Mouse (Mus musculus) midbrain, embryonic 13.5 days (tissue): ENCODE results near the gene Slc35a3. TPM values are rescaled to one million over a fixed set of nuclear protein-coding genes. Genes with fewer than 3 reads are reported as not detected.
A peak's percentile ranks its signal among the peaks of the same experiment; 100 is the strongest.
"Not testable (repeated sequence)": the region's sequence is repeated elsewhere in the genome, so short reads cannot be mapped to it uniquely, and the experiment has no call there.

Source experiments
- ATAC-seq: fragments of 200-750 bp; cut with Nextera tagmentation; 2 replicates; pipeline ENCODE4 v1.8.0; 2017; ENCODE audit warnings: mild to moderate bottlenecking, moderate TSS enrichment, moderate library complexity
- H3K27ac ChIP-seq: fragments of 300-500 bp; sonication (generic); 2 replicates; pipeline ENCODE4 v1.5.1; 2015; ENCODE audit warnings: inconsistent platforms, mild to moderate bottlenecking, moderate library complexity
- H3K27me3 ChIP-seq: fragments of 300-500 bp; sonication (generic); 2 replicates; pipeline ENCODE4 v1.6.1; 2015; ENCODE audit warnings: mild to moderate bottlenecking, inconsistent platforms
- H3K36me3 ChIP-seq: fragments of 300-500 bp; sonication (generic); 2 replicates; pipeline ENCODE4 v1.6.1; 2015; ENCODE audit warnings: mild to moderate bottlenecking, inconsistent platforms
- H3K4me1 ChIP-seq: fragments of 300-500 bp; sonication (generic); replicated peaks from 2 replicates; pipeline ENCODE4 v1.6.1; 2015; ENCODE audit warnings: inconsistent platforms
- H3K4me2 ChIP-seq: fragments of 300-500 bp; sonication (generic); replicated peaks from 2 replicates; pipeline ENCODE4 v1.6.1; 2015; ENCODE audit warnings: moderate library complexity, mild to moderate bottlenecking, inconsistent platforms
- H3K4me3 ChIP-seq: fragments of 300-500 bp; sonication (generic); replicated peaks from 2 replicates; pipeline ENCODE4 v1.5.1; 2015; ENCODE audit warnings: mild to moderate bottlenecking, inconsistent platforms
- H3K9ac ChIP-seq: fragments of 300-500 bp; sonication (generic); replicated peaks from 2 replicates; pipeline ENCODE4 v1.6.1; 2015; ENCODE audit warnings: mild to moderate bottlenecking, inconsistent platforms
- H3K9me3 ChIP-seq: fragments of 300-500 bp; sonication (generic); 2 replicates; pipeline ENCODE4 v1.6.1; 2016; ENCODE audit warnings: mild to moderate bottlenecking, inconsistent platforms
- WGBS: fragments of 180-500 bp; shearing (Covaris S2); methylation state at CpG from one replicate; pipeline ENCODE4 v1.1.7; 2015; 5-methylcytosine and 5-hydroxymethylcytosine counted together
- polyA plus RNA-seq: library from polyadenylated mRNA; unstranded; fragments of >200 nt; fragmentation: Nextera tagmentation; extraction: Ambion mirVana; gene quantifications from 2 replicates; pipeline ENCODE4 v1.2.1, GENCODE M21; 2015

Gene Slc35a3
- polyA plus RNA-seq, 1 experiment from 2014 or later, result 7.2 TPM

DNA sequence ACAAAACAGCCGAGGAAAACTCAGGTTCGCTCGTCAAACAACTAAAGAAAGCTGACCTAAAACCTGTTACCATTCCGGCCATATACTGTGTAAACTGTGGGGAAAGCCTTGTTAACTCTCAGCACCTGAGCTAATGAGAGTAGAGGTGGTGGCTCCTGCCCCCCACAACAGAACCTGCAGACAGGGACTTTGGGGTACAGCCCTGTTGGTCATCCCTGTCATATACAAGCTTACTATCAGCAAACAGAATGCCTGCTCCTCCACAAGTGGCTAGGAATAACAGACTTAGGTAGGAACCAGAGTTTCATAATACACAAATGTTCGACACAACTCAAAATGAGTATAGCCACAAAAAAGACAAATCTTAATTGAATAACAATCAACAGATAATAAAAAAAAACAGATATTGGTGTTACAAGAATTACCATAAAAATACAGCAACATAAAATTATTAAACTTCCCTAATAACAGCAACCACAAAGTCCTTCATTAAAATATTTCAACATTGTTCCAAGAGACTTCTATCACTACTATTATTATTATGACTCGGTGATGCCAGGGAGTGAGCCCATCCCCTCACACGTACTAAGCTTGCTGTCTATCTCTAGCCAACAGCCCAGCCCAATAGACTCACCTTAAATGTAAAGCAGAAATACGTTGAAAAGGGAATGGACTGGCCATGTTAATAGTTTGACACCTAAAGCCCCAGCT is 17.5 kb downstream of the Slc35a3 start:
- no peak for ATAC-seq
- Histone ChIP-seq H3K27ac (no peak overlapping the region), H3K36me3 (no peaks in the 10 kb centered on the region), H3K9me3 (no peaks in the 10 kb centered on the region), H3K4me2 (no peak overlapping the region), H3K9ac (no peak overlapping the region), H3K4me3 (no peak overlapping the region), H3K27me3 (no peaks in the 10 kb centered on the region), H3K4me1 (no peaks in the 10 kb centered on the region)
- WGBS, result 91% methylated on average over 8 of the region's 8 CpGs

DNA sequence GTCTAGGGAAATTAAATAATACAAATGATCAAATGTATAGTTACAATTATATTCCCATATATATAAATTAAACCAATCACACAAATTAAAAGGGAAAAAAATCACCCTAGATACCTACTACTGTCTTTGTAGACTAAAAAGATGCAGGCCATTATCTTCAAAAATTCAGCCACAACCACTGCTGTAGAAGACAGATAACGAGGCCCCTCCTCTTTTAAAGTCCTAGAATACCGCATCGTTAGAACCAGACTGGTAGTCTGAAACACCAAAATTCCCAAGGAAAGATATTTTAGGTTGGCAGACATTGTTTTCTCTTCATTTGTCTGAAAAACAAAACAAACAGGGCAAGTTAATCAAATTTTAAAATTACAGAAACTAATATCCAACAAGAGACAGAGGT is 18.3 kb downstream of the Slc35a3 start:
- 87% methylated on average over 3 of the region's 3 CpGs for WGBS
- no peak overlapping the region for H3K4me2 ChIP-seq
- no peaks in the 10 kb centered on the region for H3K4me1 ChIP-seq
- H3K9ac ChIP-seq, result no peak overlapping the region
- no peak overlapping the region for H3K4me3 ChIP-seq
- no peaks in the 10 kb centered on the region for H3K36me3 ChIP-seq
- H3K27ac ChIP-seq, result no peak overlapping the region
- no peaks in the 10 kb centered on the region for H3K9me3 ChIP-seq
- ATAC-seq, result no peak
- no peaks in the 10 kb centered on the region for H3K27me3 ChIP-seq

DNA sequence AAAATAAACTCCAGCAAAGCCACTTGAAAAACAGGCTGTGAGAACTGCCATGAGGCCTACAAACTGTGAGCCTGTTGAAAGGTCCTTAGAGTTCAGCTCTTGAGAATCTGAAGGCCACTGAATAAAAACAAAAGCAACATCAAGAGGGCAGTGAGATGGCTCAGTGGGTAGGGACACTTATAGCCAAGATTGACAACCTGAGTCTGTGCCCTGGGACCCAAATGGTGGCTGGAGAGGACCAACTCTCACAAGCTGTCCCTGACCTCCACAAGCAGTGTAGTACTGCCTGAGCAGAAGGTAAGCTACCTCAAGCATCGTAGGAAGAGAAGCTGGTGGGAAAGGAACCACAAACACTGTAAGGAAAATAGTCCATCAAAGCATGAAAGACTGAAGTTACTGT is 31.5 kb downstream of the Slc35a3 start, which contains the start of gene Gm43191:
TSS of gene Gm43191 (minus strand) at position 101 of the 400 bp plus-strand sequence.
- no peak for ATAC-seq
- no peak within 1 kb of the TSS for H3K4me2 ChIP-seq
- no peaks in the 10 kb centered on the region for H3K4me1 ChIP-seq
- H3K9ac ChIP-seq, result no peak within 1 kb of the TSS
- WGBS, result 93% methylated on average over 1 of the region's 1 CpGs
- no peaks in the 10 kb centered on the region for H3K27me3 ChIP-seq
- no peak within 1 kb of the TSS for H3K27ac ChIP-seq
- 0 out of 2 replicates have a peak, but pooled peaks cover 6% of the 10 kb centered on the region for H3K36me3 ChIP-seq
- no peak within 1 kb of the TSS for H3K4me3 ChIP-seq
- no peaks in the 10 kb centered on the region for H3K9me3 ChIP-seq

DNA sequence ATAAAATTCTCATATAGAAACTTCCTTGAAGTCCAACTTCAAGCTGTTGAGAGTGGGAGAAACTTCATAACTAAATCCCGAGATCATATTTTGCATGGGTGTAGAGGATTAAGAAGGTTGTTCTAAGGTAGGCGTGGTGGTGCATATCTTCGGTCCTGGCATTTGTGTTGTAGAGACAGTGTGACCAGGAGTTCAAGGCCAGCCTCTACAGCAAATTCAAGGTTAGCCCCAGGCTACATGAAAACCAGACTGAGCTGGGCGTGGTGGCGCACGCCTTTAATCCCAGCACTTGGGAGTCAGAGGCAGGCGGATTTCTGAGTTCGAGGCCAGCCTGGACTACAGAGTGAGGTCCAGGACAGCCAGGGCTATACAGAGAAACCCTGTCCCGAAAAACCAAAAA is 48.4 kb downstream of the Slc35a3 start:
- H3K4me2 ChIP-seq, H3K27me3 ChIP-seq, H3K36me3 ChIP-seq, H3K9me3 ChIP-seq, H3K9ac ChIP-seq, H3K4me3 ChIP-seq, ATAC-seq, H3K27ac ChIP-seq: not testable (repeated sequence)
- peaks cover 21% of the 10 kb centered on the region for H3K4me1 ChIP-seq
- WGBS, result 91% methylated on average over 9 of the region's 9 CpGs

DNA sequence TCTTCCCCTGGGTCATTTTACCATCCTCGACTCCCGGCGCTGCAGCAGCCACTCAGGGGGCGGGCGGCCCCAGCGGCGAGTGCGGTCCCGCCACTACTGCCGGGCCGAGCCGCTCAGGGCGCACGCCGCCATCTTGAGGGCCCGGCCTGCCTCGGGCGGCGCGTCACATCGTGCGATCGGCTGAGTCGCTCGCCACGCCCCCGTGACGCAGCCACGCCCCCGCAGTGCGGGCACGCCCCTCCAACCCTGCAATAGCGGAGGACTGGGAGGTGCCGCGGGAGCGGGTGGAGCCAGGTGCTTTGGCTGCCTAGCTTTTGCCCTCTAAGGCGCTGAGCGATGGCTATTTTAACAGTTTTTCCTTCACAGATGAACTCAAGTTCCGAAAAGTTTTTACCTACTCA is 50.2 kb downstream of the Slc35a3 start, which contains the start of gene Mfsd14a:
TSS of gene Mfsd14a (minus strand) at position 215 of the 401 bp plus-strand sequence.
- peak within 1 kb of the TSS; percentile 77 for H3K4me2 ChIP-seq
- H3K9ac ChIP-seq, result peak within 1 kb of the TSS; percentile 98
- peak; percentile 99 for ATAC-seq
- WGBS, result under 1% methylated on average over 39 of the region's 39 CpGs
- H3K27me3 ChIP-seq, result no peaks in the 10 kb centered on the region
- H3K4me3 ChIP-seq, result peak within 1 kb of the TSS; percentile 95
- H3K4me1 ChIP-seq, result peaks cover 33% of the 10 kb centered on the region
- H3K27ac ChIP-seq, result peak within 1 kb of the TSS; percentile 97
- H3K9me3 ChIP-seq, result no peaks in the 10 kb centered on the region
- no peaks in the 10 kb centered on the region for H3K36me3 ChIP-seq

DNA sequence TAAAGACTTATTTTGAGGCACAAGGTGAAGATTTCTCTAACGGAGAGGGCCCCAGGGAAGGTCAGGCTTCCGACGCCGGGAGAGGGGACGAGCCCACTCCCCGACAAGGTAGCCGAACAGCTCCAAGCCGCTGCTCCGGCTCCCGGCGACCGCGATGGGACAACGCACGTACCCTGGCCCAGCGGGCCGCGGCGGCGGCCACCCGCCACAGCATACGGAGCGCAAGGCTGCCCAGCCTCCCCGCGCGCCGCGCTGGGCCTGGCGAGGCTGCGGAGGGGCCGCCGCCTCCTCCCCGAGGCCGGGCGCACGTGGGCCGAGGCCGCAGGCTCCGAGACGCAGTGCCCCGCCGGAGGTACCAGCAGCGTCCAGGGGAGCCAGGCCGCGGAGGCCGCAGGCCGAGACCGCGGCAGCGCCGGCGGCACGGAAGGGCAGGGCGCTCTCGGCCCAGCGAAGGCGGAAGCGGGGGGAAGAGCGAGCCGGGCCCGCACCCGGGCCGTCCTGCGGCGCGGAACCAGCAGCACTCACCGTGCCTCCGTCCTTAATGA is 50.7 kb downstream of the Slc35a3 start:
- Histone ChIP-seq H3K9ac (peak overlapping the region; percentile 98), H3K4me2 (peak overlapping the region; percentile 77), H3K9me3 (no peaks in the 10 kb centered on the region), H3K4me1 (peaks cover 38% of the 10 kb centered on the region), H3K27me3 (no peaks in the 10 kb centered on the region), H3K4me3 (peak overlapping the region; percentile 95), H3K27ac (peak overlapping the region; percentile 97), H3K36me3 (no peaks in the 10 kb centered on the region)
- WGBS, result under 1% methylated on average over 47 of the region's 68 CpGs
- peak; percentile 91 for ATAC-seq

DNA sequence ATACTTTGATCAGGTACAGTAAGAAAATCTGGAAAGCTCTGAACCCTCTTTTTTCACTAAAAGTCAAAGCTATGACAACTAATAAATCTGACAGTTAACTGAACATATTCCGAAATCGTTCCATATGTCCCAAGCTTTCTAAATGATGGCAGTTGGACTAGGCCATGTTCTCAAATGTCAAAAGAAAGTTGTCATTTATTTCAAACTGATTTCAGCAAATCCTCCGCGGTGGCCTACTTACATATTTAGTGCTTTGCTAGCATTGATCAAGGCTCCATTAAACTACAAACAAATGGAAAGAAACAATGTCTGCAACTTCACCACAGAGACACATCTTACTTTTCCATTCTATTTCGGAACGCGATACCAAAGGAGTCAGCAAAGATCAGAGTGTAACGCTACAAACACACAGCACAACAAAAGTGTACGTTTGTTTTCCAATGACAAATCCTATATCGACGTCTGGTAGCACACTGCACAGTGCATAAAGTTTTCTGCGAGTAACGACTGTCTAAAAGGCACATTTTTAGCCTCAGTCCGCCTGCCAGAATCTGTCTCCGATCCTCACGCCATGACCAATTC is 51.3 kb downstream of the Slc35a3 start:
- H3K9me3 ChIP-seq, result no peaks in the 10 kb centered on the region
- H3K4me3 ChIP-seq, result peak overlapping the region; percentile 95
- 0 out of 2 replicates have a peak, but pooled peaks have one; percentile 0 for ATAC-seq
- H3K36me3 ChIP-seq, result no peaks in the 10 kb centered on the region
- H3K4me1 ChIP-seq, result peaks cover 43% of the 10 kb centered on the region
- peak overlapping the region; percentile 97 for H3K27ac ChIP-seq
- WGBS, result 8% methylated on average over 16 of the region's 16 CpGs
- H3K27me3 ChIP-seq, result no peaks in the 10 kb centered on the region
- peak overlapping the region; percentile 98 for H3K9ac ChIP-seq
- peak overlapping the region; percentile 77 for H3K4me2 ChIP-seq

DNA sequence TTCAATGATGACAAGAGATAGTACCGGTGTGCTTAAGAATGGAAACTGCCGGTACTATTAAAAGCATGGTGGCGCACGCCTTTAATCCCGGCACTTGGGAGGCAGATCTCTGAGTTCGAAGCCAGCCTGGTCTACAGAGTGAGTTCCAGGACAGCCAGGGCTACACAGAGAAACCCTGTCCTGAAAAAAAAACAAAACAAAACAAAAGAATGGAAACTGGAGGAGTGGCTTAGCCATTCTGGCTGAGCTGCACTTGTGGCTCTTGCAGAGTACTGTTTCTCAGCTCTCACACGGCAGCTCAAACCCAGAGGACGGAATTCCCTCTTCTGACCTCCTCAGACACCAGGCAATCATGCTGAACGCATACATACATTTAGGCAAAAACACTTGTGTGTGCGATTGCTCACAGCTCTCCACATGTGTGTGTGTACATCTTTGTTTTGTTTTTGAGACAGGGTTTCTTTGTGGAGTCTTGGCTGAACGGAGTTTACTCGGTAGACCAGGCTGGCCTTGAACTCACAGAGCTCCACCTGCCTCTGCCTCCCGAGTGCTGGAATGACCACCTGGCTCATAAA is 52.7 kb downstream of the Slc35a3 start:
- 80% methylated on average over 13 of the region's 13 CpGs for WGBS
- no peaks in the 10 kb centered on the region for H3K27me3 ChIP-seq
- no peak overlapping the region for H3K9ac ChIP-seq
- no peaks in the 10 kb centered on the region for H3K9me3 ChIP-seq
- no peak overlapping the region for H3K27ac ChIP-seq
- H3K4me3 ChIP-seq, result no peak overlapping the region
- 0 out of 2 replicates have a peak overlapping the region, but pooled peaks have one; percentile 1 for H3K4me2 ChIP-seq
- no peak for ATAC-seq
- no peaks in the 10 kb centered on the region for H3K36me3 ChIP-seq
- H3K4me1 ChIP-seq, result peaks cover 47% of the 10 kb centered on the region

DNA sequence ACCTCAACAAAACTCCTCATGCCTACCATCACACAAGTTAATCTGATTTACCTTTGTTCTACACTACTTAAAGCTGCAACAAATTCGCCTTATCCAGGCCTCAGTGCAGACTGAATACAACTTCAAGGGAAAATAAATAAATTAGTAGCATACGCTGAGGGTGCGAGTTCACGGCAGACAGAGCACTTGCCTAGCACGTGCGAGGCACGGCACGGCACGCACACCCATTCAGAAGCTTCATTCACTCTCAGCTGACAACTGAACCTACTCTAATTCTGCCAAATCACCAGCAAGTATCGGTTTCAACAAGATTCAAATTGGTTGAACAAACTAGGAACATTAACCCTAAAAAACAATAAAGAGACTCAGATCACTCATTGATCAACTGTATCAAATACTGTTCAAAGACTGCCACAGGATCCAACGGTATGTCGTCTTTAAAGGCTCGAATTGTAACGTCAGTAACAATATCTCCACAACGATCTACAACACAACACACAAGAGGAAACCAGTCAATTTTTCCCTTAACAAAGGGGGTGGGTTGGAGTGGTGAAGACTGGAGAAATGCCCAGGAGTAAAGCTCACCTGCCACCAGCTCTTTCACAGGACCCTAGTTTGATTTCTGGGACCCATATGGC is 53.6 kb downstream of the Slc35a3 start:
- Histone ChIP-seq H3K4me2 (no peak overlapping the region), H3K4me1 (peaks cover 47% of the 10 kb centered on the region), H3K27ac (no peak overlapping the region), H3K9me3 (no peaks in the 10 kb centered on the region), H3K27me3 (no peaks in the 10 kb centered on the region), H3K4me3 (no peak overlapping the region), H3K36me3 (no peaks in the 10 kb centered on the region), H3K9ac (no peak overlapping the region)
- 72% methylated on average over 15 of the region's 15 CpGs for WGBS
- ATAC-seq, result no peak

DNA sequence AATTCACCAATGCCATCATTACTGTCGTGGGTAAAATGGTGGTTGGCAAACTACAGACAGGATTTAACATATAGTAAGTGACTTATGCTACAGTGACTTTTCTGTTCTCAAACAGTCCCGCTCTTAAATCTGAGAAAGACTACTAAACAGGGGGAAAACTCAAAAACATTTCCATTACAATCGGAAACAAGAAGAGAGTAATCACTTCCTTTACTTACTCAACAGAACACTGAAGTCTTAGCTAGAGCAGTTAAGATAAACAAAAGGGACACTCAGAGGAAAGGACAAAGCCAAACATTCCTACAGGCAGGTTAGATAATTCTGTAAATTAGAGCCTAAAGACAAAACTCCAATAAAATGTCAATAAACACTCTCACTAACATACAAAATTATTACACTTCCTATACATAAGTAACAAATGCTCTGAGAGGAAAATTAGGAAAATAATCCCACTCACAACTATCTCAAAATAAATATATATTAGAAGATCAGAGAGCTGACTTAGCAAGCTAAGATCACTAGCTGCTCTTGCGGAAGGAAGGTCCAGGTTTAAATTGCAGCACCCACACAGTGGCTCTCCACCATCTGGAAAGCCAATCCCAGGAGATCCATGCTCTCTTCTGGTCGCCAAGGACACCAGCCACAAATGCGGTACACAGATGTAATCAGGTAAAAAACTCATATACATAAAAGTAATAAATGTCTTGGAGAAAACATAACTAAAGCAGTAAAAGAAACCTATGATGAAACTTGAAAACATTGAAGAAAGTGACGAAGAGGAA is 56.3 kb downstream of the Slc35a3 start:
- Histone ChIP-seq H3K9ac (no peak overlapping the region), H3K9me3 (no peaks in the 10 kb centered on the region), H3K36me3 (no peaks in the 10 kb centered on the region), H3K4me3 (no peak overlapping the region), H3K27me3 (no peaks in the 10 kb centered on the region), H3K4me1 (peaks cover 63% of the 10 kb centered on the region), H3K27ac (no peak overlapping the region), H3K4me2 (no peak overlapping the region)
- ATAC-seq, result no peak
- WGBS, result 79% methylated on average over 7 of the region's 7 CpGs

DNA sequence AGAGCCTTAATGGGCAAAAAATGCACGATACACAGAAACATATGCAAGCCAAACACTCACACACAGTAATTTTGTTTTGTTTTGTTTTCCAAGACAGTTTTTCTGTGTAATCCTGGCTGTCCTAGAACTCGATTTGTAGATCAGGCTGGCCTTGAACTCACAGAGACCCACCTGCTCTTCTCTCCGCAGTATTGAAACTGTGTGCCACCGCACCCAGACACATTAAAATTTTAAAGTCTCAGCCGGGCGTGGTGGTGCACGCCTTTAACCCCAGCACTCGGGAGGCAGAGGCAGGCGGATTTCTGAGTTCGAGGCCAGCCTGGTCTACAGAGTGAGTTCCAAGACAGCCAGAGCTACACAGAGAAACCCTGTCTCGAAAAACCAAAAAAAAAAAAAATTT is 58.6 kb downstream of the Slc35a3 start:
- H3K4me1 ChIP-seq, result peaks cover 41% of the 10 kb centered on the region
- H3K4me3 ChIP-seq, H3K27me3 ChIP-seq, H3K36me3 ChIP-seq, H3K4me2 ChIP-seq, H3K9ac ChIP-seq, H3K27ac ChIP-seq, H3K9me3 ChIP-seq, ATAC-seq: not testable (repeated sequence)
- WGBS, result 94% methylated on average over 11 of the region's 11 CpGs
